Mouse (Mus musculus) myocyte (in vitro differentiated cells): ENCODE measurements around the gene Hoxd12.

Source experiments
- CEBPB ChIP-seq: IDR thresholded peaks from 2 replicates; pipeline ENCODE4 v1.6.1; 2011; ENCODE audit warnings: mild to moderate bottlenecking, moderate library complexity; ENCODE audit not compliant: poor library complexity, insufficient read depth, severe bottlenecking
- E2F4 ChIP-seq: IDR thresholded peaks from one replicate; pipeline ENCODE4 v1.6.1; 2011; ENCODE audit warnings: mild to moderate bottlenecking, control low read depth, moderate library complexity; ENCODE audit not compliant: insufficient read depth
- MAX ChIP-seq: IDR thresholded peaks from one replicate; pipeline ENCODE4 v1.6.1; 2011; ENCODE audit warnings: low read depth, mild to moderate bottlenecking, control low read depth
- MYOD1 ChIP-seq, 3 experiments: IDR thresholded peaks; one replicate each; pipeline ENCODE4 v1.6.1; 2011; ENCODE audit warnings: control low read depth in 2 of 3, low read depth in 2 of 3, mild to moderate bottlenecking in 2 of 3, moderate library complexity in 1 of 3; ENCODE audit not compliant: insufficient read length in 2 of 3, control insufficient read depth in 1 of 3
- MYOG ChIP-seq, 3 experiments: IDR thresholded peaks; one replicate each; pipeline ENCODE4 v1.6.1; 2011; ENCODE audit warnings: control low read depth in 2 of 3, low read depth in 2 of 3, mild to moderate bottlenecking in 2 of 3; ENCODE audit not compliant: insufficient read length in 2 of 3, control insufficient read depth in 1 of 3, insufficient read depth in 1 of 3
- POLR2A ChIP-seq: IDR thresholded peaks from one replicate; pipeline ENCODE4 v1.6.1; 2011; ENCODE audit warnings: low read depth, mild to moderate bottlenecking, control low read depth, moderate library complexity; ENCODE audit not compliant: insufficient read length
- POLR2AphosphoS2 ChIP-seq: IDR thresholded peaks from one replicate; pipeline ENCODE4 v1.6.1; 2011; ENCODE audit warnings: low read depth, control low read depth; ENCODE audit not compliant: insufficient read length
- REST ChIP-seq: IDR thresholded peaks from one replicate; pipeline ENCODE4 v1.6.1; 2011; ENCODE audit warnings: mild to moderate bottlenecking, control low read depth, moderate library complexity; ENCODE audit not compliant: insufficient read depth, insufficient read length
- SRF ChIP-seq: IDR thresholded peaks from one replicate; pipeline ENCODE4 v1.6.1; 2011; ENCODE audit warnings: low read depth; ENCODE audit not compliant: control insufficient read depth, insufficient read length
- TCF12 ChIP-seq: IDR thresholded peaks from one replicate; pipeline ENCODE4 v1.6.1; 2011; ENCODE audit warnings: mild to moderate bottlenecking, control low read depth; ENCODE audit not compliant: poor library complexity, insufficient read depth, severe bottlenecking
- USF1 ChIP-seq: IDR thresholded peaks from one replicate; pipeline ENCODE4 v1.6.1; 2011; ENCODE audit warnings: low read depth, mild to moderate bottlenecking, control low read depth, moderate library complexity

GRCm38 (mm10) chr2:74685059-74685603, 10.3 kb downstream of the Hoxd12 start:
- no peak for TF ChIP-seq POLR2A
- no peak for TF ChIP-seq E2F4
- no peak for TF ChIP-seq MYOG (IDR thresholded peaks at IDR 0.05; ENCODE audit: control insufficient read depth in 1 of 3, insufficient read depth in 1 of 3, insufficient read length in 2 of 3, low read depth in 2 of 3)
- no peak for TF ChIP-seq CEBPB
- no peak for TF ChIP-seq USF1
- TF ChIP-seq MYOD1 (IDR thresholded peaks at IDR 0.05; ENCODE audit: control insufficient read depth in 1 of 3, insufficient read length in 2 of 3, low read depth in 2 of 3): no peak
- no peak for TF ChIP-seq REST
- no peak for TF ChIP-seq MAX
- no peak for TF ChIP-seq POLR2AphosphoS2
- no peak for TF ChIP-seq SRF
- no peak for TF ChIP-seq TCF12
